Mouse (Mus musculus) liver, embryonic 14.5 days (tissue): ENCODE measurements around the gene Plekhb1.

Experiments
- CTCF ChIP-seq: IDR thresholded peaks from 2 replicates; pipeline ENCODE4 v1.5.1; 2016; ENCODE audit warnings: antibody characterized with exemption, low read depth, control low read depth
- EP300 ChIP-seq: IDR thresholded peaks from 2 replicates; pipeline ENCODE4 v1.6.1; 2016; ENCODE audit warnings: antibody characterized with exemption, low read depth

GRCm38 (mm10) chr7:100654441-100654840 lies 7.8 kb downstream of the Plekhb1 start:
- TF ChIP-seq CTCF (no peak), EP300 (no peak)
